Mouse (Mus musculus) E14TG2a.4 (cell line): ENCODE results near the gene Eya2.

Experiments
- CTCF ChIP-seq: conservative IDR thresholded peaks from 2 replicates; pipeline ENCODE4 v1.5.1; 2014; ENCODE audit warnings: low read length
- NANOG ChIP-seq: IDR thresholded peaks from 2 replicates; pipeline ENCODE4 v1.6.1; 2014; ENCODE audit warnings: borderline replicate concordance, low read length, mixed read lengths
- POU5F1 ChIP-seq: IDR thresholded peaks from 2 replicates; pipeline ENCODE4 v1.6.1; 2014; ENCODE audit warnings: low read length, borderline replicate concordance

GRCm38 (mm10) chr2:165789667-165790066 lies 194.8 kb downstream of the Eya2 start:
- TF ChIP-seq CTCF, result no peak
- TF ChIP-seq POU5F1, result no peak
- no peak for TF ChIP-seq NANOG
